Mouse (Mus musculus) heart, postnatal 0 days (tissue): ENCODE results near the gene Kcnn3. TPM values are rescaled to one million over a fixed set of nuclear protein-coding genes. Genes with fewer than 3 reads are reported as not detected.

Experiments used
- ATAC-seq: fragments of 200-750 bp; cut with Nextera tagmentation; 2 replicates; pipeline ENCODE4 v1.8.0; 2017; ENCODE audit warnings: low read depth, moderate number of reproducible peaks, moderate library complexity; ENCODE audit not compliant: insufficient read depth
- DNase-seq: peaks from one replicate; pipeline ENCODE4 v3.0.0-alpha.2; 2016; ENCODE audit warnings: low spot score
- H3K27ac ChIP-seq: fragments of 300-500 bp; sonication (generic); 2 replicates; pipeline ENCODE4 v1.5.1; 2014; ENCODE audit warnings: low read depth, mild to moderate bottlenecking
- H3K27me3 ChIP-seq: fragments of 300-500 bp; sonication (generic); 2 replicates; pipeline ENCODE4 v1.6.1; 2014; ENCODE audit warnings: low read length, mixed read lengths; ENCODE audit not compliant: control insufficient read depth, insufficient read depth
- H3K36me3 ChIP-seq: fragments of 300-500 bp; sonication (generic); replicated peaks from 2 replicates; pipeline ENCODE4 v1.6.1; 2014; ENCODE audit warnings: low read length, mixed read lengths; ENCODE audit not compliant: control insufficient read depth, insufficient read depth
- H3K4me1 ChIP-seq: fragments of 300-500 bp; sonication (generic); 2 replicates; pipeline ENCODE4 v1.6.1; 2014; ENCODE audit warnings: antibody characterized with exemption; ENCODE audit not compliant: control insufficient read depth, insufficient read depth
- H3K4me2 ChIP-seq: fragments of 300-500 bp; sonication (generic); 2 replicates; pipeline ENCODE4 v1.6.1; 2014; ENCODE audit warnings: low read depth, mild to moderate bottlenecking, low read length, moderate library complexity
- H3K4me3 ChIP-seq: fragments of 300-500 bp; sonication (generic); 2 replicates; pipeline ENCODE4 v1.5.1; 2014; ENCODE audit warnings: low read depth, low read length
- H3K9ac ChIP-seq: fragments of 300-500 bp; sonication (generic); replicated peaks from 2 replicates; pipeline ENCODE4 v1.6.1; 2014; ENCODE audit warnings: low read depth, low read length, mixed read lengths
- H3K9me3 ChIP-seq: fragments of 300-500 bp; sonication (generic); replicated peaks from 2 replicates; pipeline ENCODE4 v1.6.1; 2016; ENCODE audit warnings: low read length; ENCODE audit not compliant: control insufficient read depth
- CTCF ChIP-seq: IDR thresholded peaks from 2 replicates; pipeline ENCODE4 v1.5.1; 2016; ENCODE audit warnings: antibody characterized with exemption, control low read depth, low read depth
- EP300 ChIP-seq: IDR thresholded peaks from 2 replicates; pipeline ENCODE4 v1.6.1; 2016; ENCODE audit warnings: antibody characterized with exemption, low read depth
- WGBS: fragments of 180-500 bp; shearing (Covaris S2); extraction: QIAGEN DNeasy Blood & Tissue Kit; methylation state at CpG from one replicate; pipeline ENCODE4 v1.1.7; 2014; 5-methylcytosine and 5-hydroxymethylcytosine counted together
- polyA plus RNA-seq: library from polyadenylated mRNA; unstranded; fragments of >200 nt; fragmentation: Nextera tagmentation; extraction: Ambion mirVana; gene quantifications from 2 replicates; pipeline ENCODE4 v1.2.1, GENCODE M21; 2015
- total RNA-seq: library from RNA; depleted of rRNA; stranded (reverse); fragments of >200 nt; gene quantifications from 2 replicates; pipeline ENCODE4 v1.2.3, GENCODE M21; 2014; ENCODE audit warnings: low replicate concordance

Kcnn3 gene
- total and polyA plus RNA-seq, 2 experiments from 2014 or later = 1.5 to 4.7 TPM

DNA sequence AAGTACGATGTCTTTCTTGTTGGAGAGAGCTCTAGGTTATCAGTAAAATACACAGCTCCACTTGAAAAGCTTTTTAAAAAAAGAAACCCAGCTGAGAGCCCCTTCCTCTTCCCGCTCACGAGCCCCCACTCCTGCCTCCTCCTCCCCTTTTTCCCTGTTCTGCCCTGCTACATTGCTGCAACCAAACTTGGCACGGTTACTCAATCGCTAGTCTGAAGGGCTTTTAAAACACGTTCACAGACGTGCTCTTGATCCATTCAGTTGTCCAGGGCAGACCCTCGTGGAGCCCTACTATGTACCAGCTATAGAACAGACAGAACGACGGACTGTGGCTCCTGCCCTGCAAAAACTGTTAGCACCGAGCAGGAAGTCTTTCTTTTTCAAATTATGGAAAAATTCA lies 72.8 kb downstream of the Kcnn3 start:
- TF ChIP-seq EP300 (no peak), CTCF (no peak)
- WGBS = 34% methylated on average over 11 of the region's 11 CpGs
- Histone ChIP-seq H3K36me3 (no peaks in the 10 kb centered on the region), H3K4me1 (no peaks in the 10 kb centered on the region), H3K9me3 (no peaks in the 10 kb centered on the region), H3K4me3 (no peak overlapping the region), H3K27me3 (no peaks in the 10 kb centered on the region; the same call in 1 of the 2 replicates), H3K27ac (no peak overlapping the region), H3K4me2 (no peak overlapping the region), H3K9ac (no peak overlapping the region)
- DNase-seq (no peak), ATAC-seq (no peak)

DNA sequence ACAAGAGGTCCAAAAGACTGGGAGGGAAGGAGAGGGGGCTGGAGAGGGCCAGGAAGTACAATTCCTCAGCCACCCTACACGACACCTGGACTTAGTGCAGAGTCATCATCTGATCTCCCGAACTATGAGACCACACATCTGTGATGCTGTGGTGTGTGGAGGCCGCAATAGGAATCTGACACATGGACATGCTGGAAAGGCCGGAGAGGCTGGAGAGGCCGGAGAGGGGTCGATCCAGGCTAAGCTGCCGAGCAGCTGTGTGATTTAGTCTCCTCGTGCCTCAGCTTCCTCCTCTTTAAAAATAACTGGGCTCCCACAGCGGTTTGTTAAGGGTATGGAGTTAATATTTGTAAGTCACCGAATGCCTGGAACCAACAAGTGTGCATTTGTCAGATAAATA lies 73.6 kb downstream of the Kcnn3 start:
- no peaks in the 10 kb centered on the region for H3K9me3 ChIP-seq
- no peaks in the 10 kb centered on the region for H3K36me3 ChIP-seq
- no peak overlapping the region for H3K4me2 ChIP-seq
- H3K27ac ChIP-seq = no peak overlapping the region
- no peak for DNase-seq
- WGBS = 75% methylated on average over 10 of the region's 10 CpGs
- no peak overlapping the region for H3K4me3 ChIP-seq
- H3K4me1 ChIP-seq = no peaks in the 10 kb centered on the region
- TF ChIP-seq CTCF (no peak), EP300 (no peak)
- ATAC-seq = no peak
- no peaks in the 10 kb centered on the region; the same call in 1 of the 2 replicates for H3K27me3 ChIP-seq
- H3K9ac ChIP-seq = no peak overlapping the region

DNA sequence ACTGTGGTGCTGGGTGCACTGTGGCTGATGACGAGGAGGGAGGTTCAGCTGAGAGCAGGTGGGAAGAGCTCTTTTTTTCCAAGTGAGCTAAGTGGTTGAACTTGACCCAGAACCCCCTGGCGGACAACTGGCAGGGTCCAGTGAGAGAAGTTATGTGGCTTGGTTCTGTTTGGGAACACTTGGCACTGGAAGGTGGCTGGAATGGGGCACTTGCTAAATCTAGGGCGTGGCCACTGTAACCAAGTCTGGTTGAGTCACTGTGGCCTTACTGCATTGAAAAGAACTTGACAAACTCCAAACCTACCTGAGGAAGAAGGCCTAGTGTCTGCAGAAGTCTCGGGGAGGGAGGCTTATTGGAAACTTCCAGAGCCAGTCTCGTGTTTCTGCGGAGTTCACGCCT lies 78.4 kb downstream of the Kcnn3 start:
- Histone ChIP-seq H3K36me3 (no peaks in the 10 kb centered on the region), H3K4me1 (no peaks in the 10 kb centered on the region), H3K27ac (no peak overlapping the region), H3K9me3 (peaks cover 7% of the 10 kb centered on the region; the same call in 1 of the 2 replicates), H3K4me2 (no peak overlapping the region), H3K4me3 (no peak overlapping the region), H3K9ac (no peak overlapping the region), H3K27me3 (no peaks in the 10 kb centered on the region)
- DNase-seq (no peak), ATAC-seq (no peak)
- TF ChIP-seq EP300 (no peak), CTCF (no peak)
- WGBS = 79% methylated on average over 7 of the region's 7 CpGs

DNA sequence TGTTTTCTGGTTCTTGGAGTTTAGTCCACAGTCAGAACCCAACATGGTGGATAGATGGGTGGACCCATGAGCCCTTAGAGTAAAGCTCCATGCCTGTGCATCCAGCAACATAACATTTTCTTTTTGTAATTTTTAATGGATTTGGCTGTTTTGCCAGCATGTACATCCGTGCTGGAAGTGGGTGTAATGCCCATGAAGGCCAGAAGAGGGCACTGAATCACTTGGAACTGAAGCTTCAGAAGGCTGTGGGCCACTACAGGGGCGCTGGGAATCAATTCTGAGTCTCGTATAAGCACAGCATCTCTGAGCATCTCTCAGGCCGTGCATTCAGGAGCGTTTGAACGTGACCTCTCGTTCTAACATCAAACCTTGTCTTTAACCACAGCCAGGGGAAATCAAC lies 79.0 kb downstream of the Kcnn3 start:
- no peak overlapping the region for H3K27ac ChIP-seq
- no peaks in the 10 kb centered on the region for H3K36me3 ChIP-seq
- 93% methylated on average over 7 of the region's 7 CpGs for WGBS
- H3K4me3 ChIP-seq = no peak overlapping the region
- DNase-seq (no peak), ATAC-seq (no peak)
- H3K4me1 ChIP-seq = no peaks in the 10 kb centered on the region
- H3K27me3 ChIP-seq = no peaks in the 10 kb centered on the region
- no peak for TF ChIP-seq CTCF
- no peak for TF ChIP-seq EP300
- no peak overlapping the region for H3K4me2 ChIP-seq
- peaks cover 7% of the 10 kb centered on the region; the same call in 1 of the 2 replicates for H3K9me3 ChIP-seq
- H3K9ac ChIP-seq = no peak overlapping the region

DNA sequence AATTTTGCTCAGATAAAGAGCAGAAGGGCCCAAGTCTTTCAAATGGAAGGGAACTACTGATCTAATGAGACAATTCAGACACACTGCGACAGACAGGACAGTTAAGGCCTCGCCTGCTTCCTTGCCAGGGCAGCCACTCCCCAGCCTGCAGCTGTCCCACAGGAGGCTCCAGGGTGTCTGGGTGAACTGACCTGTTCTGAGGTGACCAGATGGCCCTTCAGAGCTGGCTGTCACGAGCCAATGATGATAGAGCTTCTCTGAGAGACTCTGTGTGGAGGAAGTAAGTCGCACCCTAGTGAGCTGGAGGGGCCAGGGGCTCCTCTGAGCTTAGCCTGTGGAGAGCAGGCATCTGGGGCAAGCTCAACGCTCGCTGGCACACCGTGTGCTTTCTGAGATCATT lies 81.1 kb downstream of the Kcnn3 start:
- H3K27ac ChIP-seq = no peak overlapping the region
- H3K4me2 ChIP-seq = no peak overlapping the region
- no peaks in the 10 kb centered on the region for H3K36me3 ChIP-seq
- TF ChIP-seq CTCF (no peak), EP300 (no peak)
- no peak overlapping the region for H3K9ac ChIP-seq
- H3K4me3 ChIP-seq = no peak overlapping the region
- ATAC-seq (no peak), DNase-seq (no peak)
- H3K4me1 ChIP-seq = no peaks in the 10 kb centered on the region
- peaks cover 7% of the 10 kb centered on the region; the same call in 1 of the 2 replicates for H3K9me3 ChIP-seq
- 40% methylated on average over 7 of the region's 7 CpGs for WGBS
- H3K27me3 ChIP-seq = no peaks in the 10 kb centered on the region

DNA sequence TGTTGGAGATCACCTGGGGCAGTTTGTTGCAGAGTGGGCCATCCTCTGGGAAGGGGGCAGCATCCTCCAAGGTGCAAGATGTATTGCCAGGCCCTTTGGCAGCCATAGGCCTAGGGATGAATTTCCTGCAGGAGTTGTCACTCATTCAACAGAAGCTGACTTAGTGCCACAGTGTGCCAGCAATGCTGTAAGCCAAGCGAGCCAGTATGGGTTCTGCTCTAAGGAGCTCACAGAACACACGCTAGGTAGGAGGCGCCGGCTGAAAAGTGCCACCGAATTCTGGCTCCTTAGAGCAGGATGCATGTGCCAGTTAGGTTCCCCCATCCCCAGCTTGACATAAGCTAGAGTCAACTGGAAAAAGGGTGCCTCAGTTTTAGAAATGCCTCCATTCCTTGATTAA lies 83.3 kb downstream of the Kcnn3 start:
- H3K9me3 ChIP-seq = peaks cover 7% of the 10 kb centered on the region; the same call in 1 of the 2 replicates
- H3K36me3 ChIP-seq = no peaks in the 10 kb centered on the region
- no peak overlapping the region for H3K27ac ChIP-seq
- ATAC-seq = no peak
- no peak overlapping the region for H3K4me3 ChIP-seq
- no peaks in the 10 kb centered on the region for H3K4me1 ChIP-seq
- 82% methylated on average over 5 of the region's 5 CpGs for WGBS
- no peak for DNase-seq
- TF ChIP-seq EP300 (no peak), CTCF (no peak)
- H3K4me2 ChIP-seq = no peak overlapping the region
- H3K9ac ChIP-seq = no peak overlapping the region
- H3K27me3 ChIP-seq = no peaks in the 10 kb centered on the region
